Mouse (Mus musculus) hematopoietic stem cell, adult 5-6 weeks (primary cell): Measurements from ENCODE around the gene Pear1. TPM values are rescaled to one million over a fixed set of nuclear protein-coding genes. Genes with fewer than 3 reads are reported as not detected.
A peak's percentile ranks its signal among the peaks of the same experiment; 100 is the strongest.

Experiments used
- ATAC-seq, 2 experiments: fragments of 125-278 bp in 1 of 2; replicated peaks in 1 of 2; 2 replicates each; pipeline ENCODE4 v1.8.0; 2016 to 2017; ENCODE audit warnings: inconsistent platforms in 2 of 2, mild to moderate bottlenecking in 2 of 2, moderate number of reproducible peaks in 2 of 2, low read depth in 1 of 2, moderate TSS enrichment in 1 of 2; ENCODE audit not compliant: low FRiP score in 2 of 2, poor library complexity in 2 of 2, severe bottlenecking in 2 of 2, insufficient read depth in 1 of 2, low TSS enrichment in 1 of 2
- total RNA-seq: library from RNA; stranded (forward); fragments of 172-1452, 232-1000 nt; gene quantifications from 2 replicates; pipeline ENCODE4 v1.2.3, GENCODE M21; 2017

Gene Pear1
- total RNA-seq, 1 experiment from 2014 or later = 17.9 TPM

DNA sequence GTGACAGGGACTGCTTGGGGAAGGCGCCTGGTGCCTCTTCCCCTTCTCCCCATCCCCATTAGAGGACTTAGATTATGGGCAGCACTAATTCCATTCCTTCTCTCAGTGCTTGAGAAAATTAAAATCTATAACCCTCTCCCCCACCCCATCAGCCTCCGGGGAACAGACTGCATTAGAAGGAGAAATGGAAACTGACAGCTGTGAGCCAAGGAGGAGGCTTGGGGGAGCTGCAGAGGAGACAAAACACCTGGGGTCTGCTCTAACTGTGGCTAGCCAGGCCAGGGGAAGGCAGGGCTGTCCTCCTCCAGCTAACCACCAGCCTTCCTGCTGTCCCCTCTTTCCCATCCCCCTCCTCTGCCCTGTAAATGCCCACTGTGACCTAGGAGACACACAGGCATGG lies 45.0 kb downstream of the Pear1 start:
- no peak for ATAC-seq

DNA sequence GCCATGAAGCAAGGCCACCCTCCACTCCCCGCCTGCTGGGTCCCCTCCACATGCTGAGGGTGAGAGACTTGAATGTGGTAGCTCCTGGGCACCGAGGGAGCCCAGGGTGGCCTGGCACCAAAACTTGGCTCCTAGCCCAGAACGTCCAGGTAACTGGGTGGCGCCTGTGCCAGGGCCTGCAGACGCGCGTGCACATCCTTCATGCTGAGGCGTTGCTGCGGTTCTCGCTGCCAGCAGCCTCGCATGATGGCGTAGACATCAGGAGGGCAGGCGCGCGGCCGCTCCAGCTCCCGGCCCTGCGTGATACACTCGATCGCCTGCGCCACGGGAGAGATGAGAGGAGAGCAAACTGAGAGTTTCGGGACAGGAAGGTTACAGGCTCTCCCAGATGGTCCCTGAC lies 45.8 kb downstream of the Pear1 start:
- ATAC-seq = no peak

- no peak for ATAC-seq
Observed at GRCm38 (mm10) chr3:87771088-87771487, 53.0 kb downstream of the Pear1 start.

DNA sequence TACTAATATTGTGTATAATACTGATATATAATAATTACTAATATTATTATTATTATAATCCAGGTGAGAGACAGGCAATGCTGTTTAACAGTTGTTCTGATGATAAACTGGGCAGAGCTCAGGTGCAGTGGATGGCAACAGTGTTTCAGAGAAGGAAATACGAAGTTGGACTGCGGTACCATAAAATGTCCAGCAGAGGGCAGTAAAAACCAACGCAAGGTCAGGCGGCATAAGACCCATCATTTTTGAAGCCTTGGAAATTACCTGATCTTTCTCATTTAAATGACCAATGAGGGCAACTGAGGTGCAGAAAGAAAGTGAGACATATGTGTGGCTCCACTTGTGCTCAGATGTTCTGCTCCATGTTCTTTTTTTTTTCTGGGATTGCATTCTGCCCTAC lies 53.8 kb downstream of the Pear1 start:
- ATAC-seq = 0 out of 4 replicates have a peak, but pooled peaks of 1 of the 2 experiments have one; percentile 40

GRCm38 (mm10) chr3:87769506-87769905 lies 54.6 kb downstream of the Pear1 start:
- no peak for ATAC-seq

DNA sequence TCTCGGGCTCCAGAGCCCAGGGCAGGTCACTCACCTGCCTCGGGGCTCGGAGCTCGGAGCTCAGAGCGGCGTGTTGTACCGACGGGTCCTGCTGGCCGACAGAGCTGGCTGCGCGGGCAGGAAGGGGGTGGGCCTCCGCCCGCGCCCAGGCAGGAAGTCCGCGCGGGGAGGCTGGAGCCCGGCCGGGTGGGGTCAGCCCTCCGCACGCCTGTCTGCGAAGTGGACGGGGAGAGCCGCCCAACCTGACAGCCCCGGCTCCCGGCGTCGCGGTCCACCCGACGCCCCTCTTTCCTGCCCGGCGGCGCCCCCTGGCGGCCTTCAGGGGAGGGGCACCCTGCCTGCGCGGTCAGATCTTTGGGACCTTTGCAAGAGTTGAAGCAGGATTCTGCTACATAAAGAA lies 55.3 kb downstream of the Pear1 start:
- peak; percentile 18 to 30; a peak in 2 of 4 replicates for ATAC-seq

DNA sequence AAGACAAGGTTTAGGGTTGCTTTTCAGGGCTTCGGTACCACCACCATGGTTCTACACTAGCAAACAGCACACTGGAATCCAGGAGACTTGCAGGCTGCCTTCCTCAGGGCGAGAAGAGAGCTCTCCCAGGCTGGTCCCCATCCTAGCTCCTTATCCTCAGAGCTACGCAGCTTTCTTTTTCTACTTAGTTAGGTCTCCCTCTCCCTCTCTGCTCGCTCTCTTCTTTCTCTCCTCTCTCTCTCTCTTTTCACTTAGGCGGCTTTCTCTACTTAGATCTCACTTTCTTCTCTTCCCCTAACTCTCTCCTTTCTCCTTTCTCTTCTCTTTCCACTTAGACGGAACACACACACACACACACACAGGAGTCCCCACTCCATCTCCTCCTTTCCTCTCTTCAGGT lies 55.7 kb downstream of the Pear1 start:
- ATAC-seq = no peak

- ATAC-seq = no peak
Observed at GRCm38 (mm10) chr3:87767764-87768163, 56.3 kb downstream of the Pear1 start.

DNA sequence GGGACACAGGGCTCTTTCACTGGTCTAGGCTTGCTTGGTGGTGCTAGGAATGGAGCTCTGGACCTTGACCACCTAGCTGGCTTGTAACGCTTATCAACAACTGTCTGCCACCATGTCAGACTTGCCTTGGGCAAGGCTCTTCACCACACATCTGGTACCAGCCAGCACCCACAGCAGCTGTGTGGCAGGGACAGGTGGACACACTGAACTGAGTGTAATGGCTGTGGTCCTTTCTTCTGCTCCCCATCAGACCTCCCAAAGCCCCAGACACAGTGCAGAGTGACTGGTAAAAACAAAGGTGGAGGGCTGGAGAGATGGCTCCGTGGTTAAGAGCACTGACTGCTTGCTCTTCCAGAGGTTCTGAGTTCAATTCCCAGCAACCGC lies 57.8 kb downstream of the Pear1 start:
- no peak for ATAC-seq

DNA sequence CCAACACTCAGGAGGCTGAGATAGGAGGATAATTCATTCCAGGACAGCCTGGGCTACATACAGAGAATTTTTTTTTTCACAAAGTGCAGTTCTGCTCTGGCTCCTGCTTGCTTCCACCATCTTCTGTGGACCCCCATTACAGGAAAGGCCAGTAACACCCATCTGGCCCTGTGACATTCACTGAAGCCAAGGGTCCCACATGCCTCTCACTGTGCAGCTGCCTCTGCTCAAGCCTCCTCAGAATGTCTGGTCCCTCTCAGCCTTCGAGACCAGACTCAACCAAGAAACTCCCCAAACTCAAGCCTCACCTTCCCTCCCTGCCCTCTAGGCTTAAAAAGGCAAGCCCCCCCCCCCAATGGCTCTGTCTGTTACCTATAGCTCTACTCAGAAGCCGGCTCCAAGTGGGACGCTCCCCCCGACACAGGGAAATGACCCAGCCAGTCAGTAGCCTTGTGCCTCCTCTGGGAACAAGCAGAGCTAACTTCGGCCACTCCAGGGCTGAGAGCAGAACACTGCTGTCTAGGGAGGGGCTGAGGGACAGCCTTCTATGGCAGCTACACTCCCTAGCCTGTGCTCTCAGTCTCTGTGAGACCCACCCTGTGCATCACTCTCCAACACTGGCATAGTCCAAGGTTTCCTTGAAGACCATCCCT lies 58.3 kb downstream of the Pear1 start:
- ATAC-seq = no peak

DNA sequence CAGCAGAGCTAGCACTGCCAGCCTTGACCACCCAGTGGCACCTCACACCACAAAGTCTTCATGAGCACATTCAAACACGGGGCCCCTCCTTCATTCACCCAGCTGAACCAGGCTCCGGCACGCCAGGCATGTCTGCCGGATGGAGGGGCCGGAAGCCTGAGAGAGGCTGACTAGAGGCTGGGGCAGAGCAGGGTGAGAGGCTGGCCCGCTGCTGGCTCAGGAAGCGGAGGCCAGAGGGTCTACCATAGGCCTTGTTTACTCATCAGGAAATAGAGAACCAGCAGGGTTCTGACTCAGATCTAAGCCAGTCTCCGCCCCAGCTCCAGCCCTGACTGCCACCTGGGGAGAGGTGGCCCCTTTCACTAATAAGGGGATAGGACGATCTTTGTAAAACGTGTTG lies 59.0 kb downstream of the Pear1 start:
- peak; percentile 84 to 88 for ATAC-seq

GRCm38 (mm10) chr3:87764506-87764905 lies 59.6 kb downstream of the Pear1 start:
- ATAC-seq = no peak

- no peak for ATAC-seq
Observed at GRCm38 (mm10) chr3:87763683-87764289, 60.3 kb downstream of the Pear1 start.

GRCm38 (mm10) chr3:87763202-87763601 lies 60.9 kb downstream of the Pear1 start:
- no peak for ATAC-seq

- ATAC-seq = no peak
Observed at GRCm38 (mm10) chr3:87761408-87762375, 62.4 kb downstream of the Pear1 start.

DNA sequence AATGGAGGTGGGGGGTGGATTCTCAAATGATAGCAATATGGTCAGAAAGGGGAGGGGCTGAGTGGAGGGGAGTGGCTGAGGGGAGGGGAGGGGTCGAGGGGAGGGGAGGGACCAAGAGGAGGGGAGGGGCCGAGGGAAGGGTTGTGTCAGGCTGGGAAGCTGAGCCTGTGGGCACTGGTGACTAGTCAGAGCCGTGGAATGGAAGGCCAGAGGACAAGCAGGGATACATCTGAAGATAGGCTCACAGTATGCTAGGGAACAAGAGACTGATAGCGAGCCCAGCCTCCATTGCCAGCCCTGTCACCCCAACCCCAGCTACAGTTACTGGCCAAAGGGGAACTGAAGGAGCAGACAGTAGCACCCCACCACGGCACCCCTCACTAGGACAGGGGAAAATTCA lies 65.5 kb downstream of the Pear1 start:
- ATAC-seq = no peak

DNA sequence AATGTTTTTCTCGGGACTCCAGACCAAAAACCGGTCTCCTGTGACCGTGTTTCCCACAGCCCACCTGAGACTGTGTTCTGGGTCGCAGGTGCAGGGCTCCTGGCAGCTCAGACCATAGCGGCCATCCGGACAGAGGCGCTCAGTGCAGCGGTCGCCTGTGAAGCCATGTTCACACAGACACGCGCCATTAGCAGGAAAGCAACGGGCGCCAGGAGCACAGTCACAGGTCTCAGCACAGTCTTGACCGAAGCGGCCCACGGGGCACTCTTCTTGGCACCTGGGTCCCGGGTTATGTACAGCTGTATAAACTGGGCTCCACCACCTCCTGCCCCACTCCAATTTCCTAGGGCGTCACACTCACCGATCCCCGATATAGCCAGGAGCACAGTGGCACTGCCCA lies 67.6 kb downstream of the Pear1 start:
- ATAC-seq = no peak

GRCm38 (mm10) chr3:87755964-87756363 lies 68.1 kb downstream of the Pear1 start:
- ATAC-seq = peak; percentile 80 to 84
